Mouse (Mus musculus) stomach, embryonic 15.5 days (tissue): ENCODE measurements around the gene Unc5a. TPM values are rescaled to one million over a fixed set of nuclear protein-coding genes. Genes with fewer than 3 reads are reported as not detected.

Experiments
- ATAC-seq: fragments of 200-750 bp; cut with Nextera tagmentation; 2 replicates; pipeline ENCODE4 v1.8.0; 2017; ENCODE audit warnings: low read depth, moderate number of reproducible peaks, moderate TSS enrichment; ENCODE audit not compliant: insufficient read depth, low FRiP score
- H3K27ac ChIP-seq: fragments of 300-500 bp; sonication (generic); 2 replicates; pipeline ENCODE4 v1.5.1; 2015; ENCODE audit warnings: mild to moderate bottlenecking, inconsistent platforms
- H3K27me3 ChIP-seq: fragments of 300-500 bp; sonication (generic); replicated peaks from 2 replicates; pipeline ENCODE4 v1.6.1; 2015; ENCODE audit warnings: inconsistent platforms
- H3K36me3 ChIP-seq: fragments of 300-500 bp; sonication (generic); 2 replicates; pipeline ENCODE4 v1.6.1; 2015; ENCODE audit warnings: inconsistent platforms
- H3K4me1 ChIP-seq: fragments of 300-500 bp; sonication (generic); 2 replicates; pipeline ENCODE4 v1.6.1; 2015; ENCODE audit warnings: inconsistent platforms
- H3K4me2 ChIP-seq: fragments of 300-500 bp; sonication (generic); 2 replicates; pipeline ENCODE4 v1.6.1; 2015; ENCODE audit warnings: mild to moderate bottlenecking, inconsistent platforms
- H3K4me3 ChIP-seq: fragments of 300-500 bp; sonication (generic); replicated peaks from 2 replicates; pipeline ENCODE4 v1.5.1; 2015; ENCODE audit warnings: inconsistent platforms
- H3K9ac ChIP-seq: fragments of 300-500 bp; sonication (generic); 2 replicates; pipeline ENCODE4 v1.6.1; 2015; ENCODE audit warnings: inconsistent platforms
- H3K9me3 ChIP-seq: fragments of 300-500 bp; sonication (generic); 2 replicates; pipeline ENCODE4 v1.6.1; 2016; ENCODE audit warnings: inconsistent platforms
- WGBS: fragments of 180-500 bp; shearing (Covaris S2); methylation state at CpG from one replicate; pipeline ENCODE4 v1.1.7; 2015; 5-methylcytosine and 5-hydroxymethylcytosine counted together
- polyA plus RNA-seq: library from polyadenylated mRNA; unstranded; fragments of >200 nt; fragmentation: Nextera tagmentation; extraction: Ambion mirVana; gene quantifications from 2 replicates; pipeline ENCODE4 v1.2.1, GENCODE M21; 2015

Gene Unc5a
- polyA plus RNA-seq, 1 experiment from 2014 or later, result 4.0 TPM

DNA sequence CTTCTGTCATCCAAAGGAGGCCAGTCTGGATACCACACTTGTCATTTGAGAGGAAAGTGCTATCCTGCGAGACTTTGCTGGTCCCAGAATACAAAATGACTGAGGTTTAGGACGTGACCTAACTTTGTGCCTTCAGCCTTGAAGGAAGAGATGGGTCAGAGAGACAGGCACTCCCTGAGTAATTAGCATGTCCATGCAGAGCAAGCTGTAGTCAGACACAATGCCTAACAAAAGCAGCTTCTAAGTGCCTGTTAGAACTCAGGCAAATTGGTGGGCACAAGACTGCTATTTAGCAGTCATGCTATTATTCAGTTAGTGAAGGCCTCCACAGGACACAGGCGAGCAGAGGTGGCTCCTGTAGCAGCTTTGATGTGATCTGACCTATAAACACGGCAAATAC lies 73.0 kb downstream of the Unc5a start:
- Histone ChIP-seq H3K27me3 (no peaks in the 10 kb centered on the region), H3K4me2 (no peak overlapping the region), H3K9me3 (no peaks in the 10 kb centered on the region), H3K36me3 (no peaks in the 10 kb centered on the region), H3K4me1 (no peaks in the 10 kb centered on the region), H3K27ac (no peak overlapping the region), H3K4me3 (no peak overlapping the region), H3K9ac (no peak overlapping the region)
- no peak for ATAC-seq
- WGBS, result 68% methylated on average over 4 of the region's 4 CpGs

DNA sequence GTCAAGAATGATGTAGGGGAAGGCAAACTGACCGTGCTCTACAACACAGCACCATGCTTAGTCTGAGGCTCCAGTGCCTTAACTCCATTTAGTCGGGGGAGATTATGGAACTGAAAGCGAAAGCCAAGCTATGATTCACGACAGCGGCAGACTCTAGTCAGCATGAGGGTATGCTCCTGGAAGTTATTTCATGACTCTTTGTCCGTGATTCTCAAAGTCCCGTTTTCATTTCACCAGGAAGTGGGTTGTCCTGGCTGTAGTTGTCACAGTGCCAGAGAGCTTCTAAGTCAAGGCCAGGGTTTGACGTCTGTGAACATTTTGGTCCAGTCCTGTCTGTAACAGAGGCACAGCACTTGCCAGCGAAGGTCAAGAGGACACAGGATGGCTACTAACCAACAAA lies 73.5 kb downstream of the Unc5a start:
- Histone ChIP-seq H3K9me3 (no peaks in the 10 kb centered on the region), H3K4me2 (no peak overlapping the region), H3K9ac (no peak overlapping the region), H3K27me3 (no peaks in the 10 kb centered on the region), H3K4me1 (no peaks in the 10 kb centered on the region), H3K36me3 (no peaks in the 10 kb centered on the region; the same call in 1 of the 2 replicates), H3K4me3 (no peak overlapping the region), H3K27ac (no peak overlapping the region)
- ATAC-seq, result no peak
- 73% methylated on average over 9 of the region's 9 CpGs for WGBS

- WGBS, result 81% methylated on average over 2 of the region's 2 CpGs
Measured at GRCm38 (mm10) chr13:55024215-55024614, 75.0 kb downstream of the Unc5a start.

GRCm38 (mm10) chr13:55040016-55040415 lies 90.8 kb downstream of the Unc5a start:
- H3K27me3 ChIP-seq, result no peaks in the 10 kb centered on the region
- H3K36me3 ChIP-seq, result peaks cover 8% of the 10 kb centered on the region; the same call in 1 of the 2 replicates
- no peak overlapping the region for H3K9ac ChIP-seq
- no peaks in the 10 kb centered on the region for H3K9me3 ChIP-seq
- 90% methylated on average over 2 of the region's 2 CpGs for WGBS
- H3K4me3 ChIP-seq, result no peak overlapping the region
- no peak overlapping the region for H3K27ac ChIP-seq
- no peak overlapping the region for H3K4me2 ChIP-seq
- ATAC-seq, result no peak
- no peaks in the 10 kb centered on the region for H3K4me1 ChIP-seq

More at GRCm38 (mm10) chr13:55024215-55024614, 75.0 kb downstream of the Unc5a start:
- no peak for ATAC-seq
- Histone ChIP-seq H3K9me3 (no peaks in the 10 kb centered on the region), H3K4me1 (no peaks in the 10 kb centered on the region), H3K4me3 (no peak overlapping the region), H3K27me3 (no peaks in the 10 kb centered on the region), H3K4me2 (no peak overlapping the region), H3K9ac (no peak overlapping the region), H3K27ac (no peak overlapping the region), H3K36me3 (peaks cover 4% of the 10 kb centered on the region; the same call in 1 of the 2 replicates)

- no peak overlapping the region for H3K9ac ChIP-seq
- H3K27me3 ChIP-seq, result no peaks in the 10 kb centered on the region
- no peak for ATAC-seq
- WGBS, result 87% methylated on average over 3 of the region's 3 CpGs
- no peaks in the 10 kb centered on the region for H3K9me3 ChIP-seq
- no peak overlapping the region for H3K4me3 ChIP-seq
- H3K4me2 ChIP-seq, result no peak overlapping the region
- no peak overlapping the region for H3K27ac ChIP-seq
- H3K36me3 ChIP-seq, result 0 out of 2 replicates have a peak, but pooled peaks cover 5% of the 10 kb centered on the region
- no peaks in the 10 kb centered on the region for H3K4me1 ChIP-seq
Measured at GRCm38 (mm10) chr13:55047706-55048105, 98.5 kb downstream of the Unc5a start.

Other genes starting within 250 kb of the Unc5a start
- 7.9 and 8.7 TPM in 2 replicates for gene Cdhr2, start 247.9 kb upstream of the Unc5a start, polyA plus RNA-seq
- 0.77 and 0.80 TPM in 2 replicates for gene Gprin1, start 199.5 kb upstream of the Unc5a start, polyA plus RNA-seq
- 0.21 and 0.37 TPM in 2 replicates for gene Sncb, start 182.8 kb upstream of the Unc5a start, polyA plus RNA-seq
- not detected in 2 replicates for gene Eif4e1b, start 165.4 kb upstream of the Unc5a start, polyA plus RNA-seq
- 14.7 and 15.6 TPM in 2 replicates for gene Tspan17, start 160.0 kb upstream of the Unc5a start, polyA plus RNA-seq
- gene Hk3, start 72.0 kb downstream of the Unc5a start, polyA plus RNA-seq, result 2.0 and 2.2 TPM in 2 replicates
- 21.4 and 29.4 TPM in 2 replicates for gene Uimc1, start 150.9 kb downstream of the Unc5a start, polyA plus RNA-seq
- gene Zfp346, start 155.9 kb downstream of the Unc5a start, polyA plus RNA-seq, result 13.8 and 17.6 TPM in 2 replicates
- gene Gm17617, start 184.1 kb downstream of the Unc5a start, polyA plus RNA-seq, result not detected in 2 replicates
- gene Fgfr4, start 203.2 kb downstream of the Unc5a start, polyA plus RNA-seq, result 7.6 and 8.4 TPM in 2 replicates